ENCODE assay signal across 14 mouse cellular contexts in the genomic region with DNA sequence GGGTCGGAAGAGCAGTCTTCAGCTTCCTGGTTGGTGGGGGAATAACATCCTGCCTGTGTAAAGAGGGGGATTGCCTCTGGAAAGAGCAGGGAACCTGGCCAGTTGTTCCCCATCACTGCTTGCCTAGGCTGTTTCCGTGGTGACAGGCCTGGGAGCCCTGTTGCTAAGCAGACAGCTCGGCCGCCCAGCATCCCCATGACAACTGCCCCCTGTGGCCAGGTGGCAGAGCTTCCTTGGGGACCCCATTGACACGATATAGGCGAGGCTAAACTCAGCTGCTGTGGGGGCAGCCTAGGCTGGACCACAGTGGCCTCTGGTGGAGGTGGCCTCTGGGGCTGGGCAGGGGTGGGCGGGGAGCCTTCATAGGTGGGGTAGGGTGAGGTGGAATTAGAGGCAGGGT. TPM values are rescaled to one million over a fixed set of nuclear protein-coding genes. Genes with fewer than 3 reads are reported as not detected.
DNase-seq lines count a peak whose midpoint lies in the region; ATAC-seq and TF ChIP-seq lines count a peak whose summit lies in the region.
"Had no signal": no experiment of that assay in that cellular context is flagged by ENCODE, and none has a peak within 500 bp of the region (broad histone marks: within the 10 kb centered on the region; RNA-seq: fewer than 3 reads in every experiment).

No protein-coding gene starts in this region.

- H3K4me1 ChIP-seq in forebrain, postnatal 0 days (ENCODE audit: insufficient read depth): peaks cover 3% of the 10 kb centered on the region; the same call in 1 of the 2 replicates
- peaks cover 26% of the 10 kb centered on the region for H3K4me1 ChIP-seq in midbrain, embryonic 13.5 days (replicated peaks)
- H3K4me1 ChIP-seq in heart, embryonic 10.5 days: peaks cover 40% of the 10 kb centered on the region

- DNase-seq in layer of hippocampus, adult 9-11 months: peak; percentile 19
- DNase-seq in layer of hippocampus, adult 9-10 months (ENCODE audit: low spot score): no peak
- DNase-seq in ZHBTc4 (ENCODE audit: low read depth, low spot score): peak; percentile 20
- DNase-seq in forebrain, postnatal 0 days: peak; percentile 47
- DNase-seq in heart, embryonic 10.5 days (ENCODE audit: low spot score): no peak
- DNase-seq: liver; lung, postnatal 10 days had no signal

- peak; percentile 73 for ATAC-seq in forebrain, postnatal 0 days
- ATAC-seq in midbrain, embryonic 13.5 days: peak; percentile 66
- no peak for ATAC-seq in megakaryocyte progenitor cell, adult 5-6 weeks (replicated peaks; ENCODE audit: poor library complexity)
- no peak for ATAC-seq in monocyte, adult 5-6 weeks (replicated peaks; ENCODE audit: insufficient number of reproducible peaks, low FRiP score, low TSS enrichment, poor library complexity, severe bottlenecking)
- ATAC-seq: intestine, postnatal 0 days; Patski had no signal

- no peaks in the 10 kb centered on the region for H3K27me3 ChIP-seq in forebrain, postnatal 0 days (ENCODE audit: insufficient read depth, low read length)
- no peaks in the 10 kb centered on the region for H3K27me3 ChIP-seq in midbrain, embryonic 13.5 days
- H3K27me3 ChIP-seq in heart, embryonic 10.5 days (ENCODE audit: insufficient read depth, poor library complexity, severe bottlenecking): peaks cover 14% of the 10 kb centered on the region
- H3K27me3 ChIP-seq: Patski had no signal

- H3K27ac ChIP-seq in forebrain, postnatal 0 days (ENCODE audit: low read depth, low read length): 0 out of 2 replicates have a peak overlapping the region, but pooled peaks have one; percentile 11
- H3K27ac ChIP-seq in midbrain, embryonic 13.5 days: peak overlapping the region; percentile 55
- no peak overlapping the region for H3K27ac ChIP-seq in heart, embryonic 10.5 days
- H3K27ac ChIP-seq: layer of hippocampus, adult 2 months had no signal

- no peak overlapping the region for H3K4me2 ChIP-seq in forebrain, postnatal 0 days (ENCODE audit: low read depth)
- H3K4me2 ChIP-seq in midbrain, embryonic 13.5 days (replicated peaks): no peak overlapping the region

- no peaks in the 10 kb centered on the region for H3K9me3 ChIP-seq in forebrain, postnatal 0 days (ENCODE audit: low read length)
- no peaks in the 10 kb centered on the region for H3K9me3 ChIP-seq in midbrain, embryonic 13.5 days
- H3K9me3 ChIP-seq in heart, embryonic 10.5 days: no peaks in the 10 kb centered on the region

- 28% methylated on average over 7 of the region's 7 CpGs for WGBS in forebrain, postnatal 0 days
- WGBS in midbrain, embryonic 13.5 days: 19% methylated on average over 7 of the region's 7 CpGs
- WGBS in heart, embryonic 10.5 days: 37% methylated on average over 7 of the region's 7 CpGs

- peaks cover 21% of the 10 kb centered on the region for H3K36me3 ChIP-seq in forebrain, postnatal 0 days (ENCODE audit: insufficient read depth)
- peaks cover 17% of the 10 kb centered on the region for H3K36me3 ChIP-seq in midbrain, embryonic 13.5 days
- H3K36me3 ChIP-seq in heart, embryonic 10.5 days: peaks cover 23% of the 10 kb centered on the region

- no peak overlapping the region for H3K9ac ChIP-seq in forebrain, postnatal 0 days
- peak overlapping the region; percentile 14; the same call in 1 of the 2 replicates for H3K9ac ChIP-seq in midbrain, embryonic 13.5 days (replicated peaks)

- peak; percentile 28; the same call in 1 of the 2 replicates for TF ChIP-seq CTCF in forebrain, postnatal 0 days (IDR thresholded peaks at IDR 0.05; ENCODE audit: low read depth)

- no peak overlapping the region for H3K4me3 ChIP-seq in forebrain, postnatal 0 days (ENCODE audit: low read depth, low read length)
- no peak overlapping the region for H3K4me3 ChIP-seq in midbrain, embryonic 13.5 days (replicated peaks)
- H3K4me3 ChIP-seq in heart, embryonic 10.5 days: no peak overlapping the region
- H3K4me3 ChIP-seq: layer of hippocampus, adult 2 months had no signal

RNA-seq across cellular contexts. Expression of a gene that starts 40.6 kb away (rescaled TPM):
- 18.9 and 26.9 TPM in 2 replicates for total RNA-seq in forebrain, postnatal 0 days (2014; rRNA removed)
- 2.9 and 4.1 TPM in 2 replicates for polyA plus RNA-seq in forebrain, postnatal 0 days (2015; fragmentation: Nextera tagmentation; extraction: Ambion mirVana)
- polyA plus RNA-seq in midbrain, embryonic 13.5 days (2015; fragmentation: Nextera tagmentation; extraction: Ambion mirVana): 2.8 and 3.7 TPM in 2 replicates
- 3.0 and 3.8 TPM in 2 replicates for polyA plus RNA-seq in heart, embryonic 10.5 days (2016; fragmentation: Nextera tagmentation; extraction: Ambion mirVana)
- not detected in 2 replicates for total RNA-seq in megakaryocyte progenitor cell, adult 5-6 weeks (2015)
- not detected in 2 replicates for total RNA-seq in megakaryocyte progenitor cell, adult 5-6 weeks (2017)
- total RNA-seq in monocyte, adult 5-6 weeks (2017): not detected in 3 replicates
- polyA plus RNA-seq: C2C12 had no signal

Comparison
In these comparisons a context has a peak if more than half of its experiments do, and no peak if none do; other contexts are left out.
1. DNase-seq: peak in layer of hippocampus, adult 9-11 months (single experiment), ZHBTc4 (single experiment) and forebrain, postnatal 0 days (single experiment); none in layer of hippocampus, adult 9-10 months (single experiment) and heart, embryonic 10.5 days (single experiment).
2. ATAC-seq: peak in forebrain, postnatal 0 days (single experiment) and midbrain, embryonic 13.5 days (single experiment); none in megakaryocyte progenitor cell, adult 5-6 weeks (single experiment) and monocyte, adult 5-6 weeks (single experiment).
3. RNA of a gene that starts 40.6 kb away (total RNA-seq): 18.9 to 26.9 TPM in forebrain, postnatal 0 days; not detected in megakaryocyte progenitor cell, adult 5-6 weeks and not detected in monocyte, adult 5-6 weeks; every median in the first group is over 10 times any median in the second.